Mouse (Mus musculus) kidney, adult 2 months (tissue): ENCODE data around the gene Dusp10. TPM values are rescaled to one million over a fixed set of nuclear protein-coding genes. Genes with fewer than 3 reads are reported as not detected.

Experiments used
- DNase-seq: peaks from one replicate; pipeline ENCODE4 v3.0.0; 2021
- H3K27ac ChIP-seq: fragments of 200-500 bp; 2 replicates; pipeline ENCODE4 v1.5.1; 2012; ENCODE audit warnings: low read depth, low read length, control low read depth, inconsistent platforms; ENCODE audit not compliant: insufficient read depth
- H3K27me3 ChIP-seq: fragments of 200-500 bp; replicated peaks from 2 replicates; pipeline ENCODE4 v1.6.1; 2012; ENCODE audit warnings: mild to moderate bottlenecking, moderate library complexity, low read length, inconsistent platforms; ENCODE audit not compliant: control insufficient read depth, insufficient read depth
- H3K36me3 ChIP-seq: fragments of 200-500 bp; 2 replicates; pipeline ENCODE4 v1.6.1; 2012; ENCODE audit warnings: mild to moderate bottlenecking, moderate library complexity, low read length, inconsistent platforms; ENCODE audit not compliant: control insufficient read depth, insufficient read depth
- H3K4me1 ChIP-seq: fragments of 200-500 bp; 2 replicates; pipeline ENCODE4 v1.6.1; 2011; ENCODE audit warnings: low read length; ENCODE audit not compliant: control insufficient read depth, insufficient read depth
- H3K4me3 ChIP-seq: fragments of 200-500 bp; 2 replicates; pipeline ENCODE4 v1.5.1; 2011; ENCODE audit warnings: mild to moderate bottlenecking, low read depth, low read length, control low read depth; ENCODE audit not compliant: insufficient read depth
- CTCF ChIP-seq: fragments of 200-500 bp; conservative IDR thresholded peaks from 2 replicates; pipeline ENCODE4 v1.5.1; 2011; ENCODE audit warnings: low read depth, mild to moderate bottlenecking, control low read depth, low read length, moderate library complexity, mixed read lengths; ENCODE audit not compliant: insufficient read depth, insufficient read length
- POLR2A ChIP-seq: fragments of 200-500 bp; IDR thresholded peaks from one replicate; pipeline ENCODE4 v1.6.1; 2011; ENCODE audit warnings: low read depth, low read length, control low read depth
- WGBS: fragments of 180-500 bp; shearing (Covaris S2); methylation state at CpG from one replicate; pipeline ENCODE4 v1.1.7; 2018; 5-methylcytosine and 5-hydroxymethylcytosine counted together
- polyA plus RNA-seq: library from polyadenylated mRNA; depleted of rRNA; stranded (reverse); fragments of >200 nt; gene quantifications from 2 replicates; pipeline ENCODE4 v1.2.3, GENCODE M21; 2012; rRNA removed

The Dusp10 gene
- polyA plus RNA-seq, 1 experiment = 5.3 TPM

- H3K27me3 ChIP-seq = no peaks in the 10 kb centered on the region
- no peaks in the 10 kb centered on the region for H3K4me1 ChIP-seq
- TF ChIP-seq CTCF = no peak
- TF ChIP-seq POLR2A = no peak
- H3K27ac ChIP-seq = no peak overlapping the region
- no peaks in the 10 kb centered on the region for H3K36me3 ChIP-seq
- H3K4me3 ChIP-seq = no peak overlapping the region
- no peak for DNase-seq
- WGBS = 84% methylated on average over 9 of the region's 9 CpGs
These were observed 88.0 kb downstream of the Dusp10 start for GRCm38 (mm10) chr1:184100927-184101749.

GRCm38 (mm10) chr1:184101750-184102046 is 88.6 kb downstream of the Dusp10 start:
- no peaks in the 10 kb centered on the region for H3K36me3 ChIP-seq
- TF ChIP-seq POLR2A (no peak), CTCF (no peak)
- H3K27ac ChIP-seq = no peak overlapping the region
- H3K4me1 ChIP-seq = no peaks in the 10 kb centered on the region
- no peak for DNase-seq
- H3K27me3 ChIP-seq = no peaks in the 10 kb centered on the region
- no peak overlapping the region for H3K4me3 ChIP-seq
- 71% methylated on average over 4 of the region's 4 CpGs for WGBS

- 72% methylated on average over 2 of the region's 2 CpGs for WGBS
- no peak for DNase-seq
- no peak for TF ChIP-seq CTCF
- no peak for TF ChIP-seq POLR2A
These were observed 93.7 kb downstream of the Dusp10 start for GRCm38 (mm10) chr1:184106832-184107231.

GRCm38 (mm10) chr1:184107448-184107847 is 94.3 kb downstream of the Dusp10 start:
- Histone ChIP-seq H3K4me1 (no peaks in the 10 kb centered on the region), H3K4me3 (no peak overlapping the region), H3K27ac (no peak overlapping the region), H3K36me3 (no peaks in the 10 kb centered on the region), H3K27me3 (no peaks in the 10 kb centered on the region)
- TF ChIP-seq POLR2A (no peak), CTCF (no peak)
- no peak for DNase-seq
- WGBS = 89% methylated on average over 4 of the region's 4 CpGs

More at GRCm38 (mm10) chr1:184106832-184107231, 93.7 kb downstream of the Dusp10 start:
- H3K27me3 ChIP-seq = no peaks in the 10 kb centered on the region
- no peak overlapping the region for H3K27ac ChIP-seq
- H3K4me1 ChIP-seq = no peaks in the 10 kb centered on the region
- no peak overlapping the region for H3K4me3 ChIP-seq
- no peaks in the 10 kb centered on the region for H3K36me3 ChIP-seq

GRCm38 (mm10) chr1:184108254-184108653 is 95.2 kb downstream of the Dusp10 start:
- no peak for DNase-seq
- 92% methylated on average over 1 of the region's 1 CpGs for WGBS
- Histone ChIP-seq H3K27ac (no peak overlapping the region), H3K36me3 (no peaks in the 10 kb centered on the region), H3K4me1 (no peaks in the 10 kb centered on the region), H3K4me3 (no peak overlapping the region), H3K27me3 (no peaks in the 10 kb centered on the region)
- no peak for TF ChIP-seq POLR2A
- TF ChIP-seq CTCF = no peak

- H3K4me1 ChIP-seq = no peaks in the 10 kb centered on the region
- no peak overlapping the region for H3K4me3 ChIP-seq
- 70% methylated on average over 7 of the region's 7 CpGs for whole genome bisulfite sequencing
- no peak overlapping the region for H3K27ac ChIP-seq
- no peaks in the 10 kb centered on the region for H3K27me3 ChIP-seq
- no peak for DNase-seq
- no peaks in the 10 kb centered on the region for H3K36me3 ChIP-seq
- TF ChIP-seq POLR2A (no peak), CTCF (no peak)
These were observed 104.5 kb downstream of the Dusp10 start for GRCm38 (mm10) chr1:184117586-184117985.

GRCm38 (mm10) chr1:184117991-184118390 is 104.9 kb downstream of the Dusp10 start:
- DNase-seq = no peak
- no peak for TF ChIP-seq POLR2A
- no peak for TF ChIP-seq CTCF
- Histone ChIP-seq H3K27ac (no peak overlapping the region), H3K36me3 (no peaks in the 10 kb centered on the region), H3K27me3 (no peaks in the 10 kb centered on the region), H3K4me1 (no peaks in the 10 kb centered on the region), H3K4me3 (no peak overlapping the region)
- 75% methylated on average over 2 of the region's 2 CpGs for WGBS

- no peaks in the 10 kb centered on the region for H3K4me1 ChIP-seq
- no peak for DNase-seq
- WGBS = 81% methylated on average over 1 of the region's 1 CpGs
- no peak overlapping the region for H3K4me3 ChIP-seq
- H3K36me3 ChIP-seq = no peaks in the 10 kb centered on the region
- no peaks in the 10 kb centered on the region for H3K27me3 ChIP-seq
- TF ChIP-seq POLR2A = no peak
- no peak overlapping the region for H3K27ac ChIP-seq
These were observed 105.5 kb downstream of the Dusp10 start for GRCm38 (mm10) chr1:184118586-184118985.

Other genes starting within 250 kb of the Dusp10 start
- gene 1700056E22Rik, start 21.0 kb downstream of the Dusp10 start, polyA plus RNA-seq = 0.63 and 0.91 TPM in 2 replicates